Mouse (Mus musculus): ENCODE measurements at regions not wholly inside any gene's neighbourhood (a gene's known extent, or its start where the extent isn't known, plus 50 kb on each side); places are given as distances from the start of the nearest gene placed in this dataset.

DNA sequence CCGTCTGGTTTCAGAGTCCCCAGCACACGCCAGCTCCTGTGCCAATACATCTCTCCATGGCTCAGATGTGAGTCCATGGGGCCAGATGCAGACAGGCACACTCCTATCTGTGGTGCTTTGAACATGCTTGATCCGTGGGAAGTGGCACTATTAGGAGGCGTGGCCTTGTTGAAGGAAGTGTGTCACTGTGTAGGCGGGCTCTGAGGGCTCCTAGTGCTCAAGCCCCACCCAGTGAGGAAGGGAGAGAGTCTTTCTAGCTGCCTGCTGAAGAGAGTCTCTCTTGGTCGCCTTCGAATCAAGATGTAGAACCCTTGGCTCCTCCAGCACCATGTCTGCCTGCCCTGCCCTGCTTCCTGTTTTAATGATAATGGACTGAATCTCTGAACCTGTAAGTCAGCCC lies 194.7 kb upstream of the Mvb12b start:
- TF ChIP-seq MYOG (IDR thresholded peaks at IDR 0.05; ENCODE audit: control insufficient read depth, extremely low read depth, insufficient read length) (no peak), MAX (IDR thresholded peaks at IDR 0.05) (no peak), MYOD1 (IDR thresholded peaks at IDR 0.05; ENCODE audit: control insufficient read depth, insufficient read length, low read depth) (no peak), CTCF (IDR thresholded peaks at IDR 0.05; ENCODE audit: control insufficient read depth, insufficient read depth, insufficient read length) (no peak), CEBPB (IDR thresholded peaks at IDR 0.05; ENCODE audit: low read depth) (no peak), USF1 (IDR thresholded peaks at IDR 0.05; ENCODE audit: low read depth) (no peak)

All from C2C12 (cell line).